Mouse (Mus musculus) hindbrain, postnatal 0 days (tissue): Measurements from ENCODE around the gene Synpo2. TPM values are rescaled to one million over a fixed set of nuclear protein-coding genes. Genes with fewer than 3 reads are reported as not detected.

Experiments
- ATAC-seq: fragments of 200-750 bp; cut with Nextera tagmentation; 2 replicates; pipeline ENCODE4 v1.8.0; 2017; ENCODE audit warnings: mild to moderate bottlenecking, moderate TSS enrichment, moderate library complexity
- DNase-seq: peaks from one replicate; pipeline ENCODE4 v3.0.0-alpha.2; 2015; ENCODE audit warnings: low spot score
- H3K27ac ChIP-seq: fragments of 300-500 bp; sonication (generic); 2 replicates; pipeline ENCODE4 v1.5.1; 2014; ENCODE audit warnings: mild to moderate bottlenecking
- H3K27me3 ChIP-seq: fragments of 300-500 bp; sonication (generic); 2 replicates; pipeline ENCODE4 v1.6.1; 2014; ENCODE audit warnings: low read length, mixed read lengths; ENCODE audit not compliant: insufficient read depth
- H3K36me3 ChIP-seq: fragments of 300-500 bp; sonication (generic); 2 replicates; pipeline ENCODE4 v1.6.1; 2014; ENCODE audit warnings: low read length, mixed read lengths; ENCODE audit not compliant: insufficient read depth
- H3K4me1 ChIP-seq: fragments of 300-500 bp; sonication (generic); 2 replicates; pipeline ENCODE4 v1.6.1; 2014; ENCODE audit warnings: antibody characterized with exemption, low read length, mixed read lengths; ENCODE audit not compliant: insufficient read depth
- H3K4me2 ChIP-seq: fragments of 300-500 bp; sonication (generic); 2 replicates; pipeline ENCODE4 v1.6.1; 2014; ENCODE audit warnings: low read depth, mild to moderate bottlenecking, low read length, moderate library complexity, mixed read lengths
- H3K4me3 ChIP-seq: fragments of 300-500 bp; sonication (generic); 2 replicates; pipeline ENCODE4 v1.5.1; 2014; ENCODE audit warnings: low read length
- H3K9ac ChIP-seq: fragments of 300-500 bp; sonication (generic); replicated peaks from 2 replicates; pipeline ENCODE4 v1.6.1; 2014; ENCODE audit warnings: mild to moderate bottlenecking, low read length, moderate library complexity, mixed read lengths
- H3K9me3 ChIP-seq: fragments of 300-500 bp; sonication (generic); 2 replicates; pipeline ENCODE4 v1.6.1; 2016; ENCODE audit warnings: low read length, mixed read lengths
- CTCF ChIP-seq: IDR thresholded peaks from 2 replicates; pipeline ENCODE4 v1.5.1; 2016; ENCODE audit warnings: antibody characterized with exemption, control low read depth, low read depth
- WGBS: fragments of 180-500 bp; shearing (Covaris S2); extraction: QIAGEN DNeasy Blood & Tissue Kit; methylation state at CpG from one replicate; pipeline ENCODE4 v1.1.7; 2014; 5-methylcytosine and 5-hydroxymethylcytosine counted together
- polyA plus RNA-seq: library from polyadenylated mRNA; unstranded; fragments of >200 nt; fragmentation: Nextera tagmentation; extraction: Ambion mirVana; gene quantifications from 2 replicates; pipeline ENCODE4 v1.2.1, GENCODE M21; 2015
- total RNA-seq: library from RNA; depleted of rRNA; stranded (reverse); fragments of >200 nt; gene quantifications from 2 replicates; pipeline ENCODE4 v1.2.3, GENCODE M21; 2014

Synpo2 gene
- total and polyA plus RNA-seq, 2 experiments from 2014 or later, result 1.2 TPM

DNA sequence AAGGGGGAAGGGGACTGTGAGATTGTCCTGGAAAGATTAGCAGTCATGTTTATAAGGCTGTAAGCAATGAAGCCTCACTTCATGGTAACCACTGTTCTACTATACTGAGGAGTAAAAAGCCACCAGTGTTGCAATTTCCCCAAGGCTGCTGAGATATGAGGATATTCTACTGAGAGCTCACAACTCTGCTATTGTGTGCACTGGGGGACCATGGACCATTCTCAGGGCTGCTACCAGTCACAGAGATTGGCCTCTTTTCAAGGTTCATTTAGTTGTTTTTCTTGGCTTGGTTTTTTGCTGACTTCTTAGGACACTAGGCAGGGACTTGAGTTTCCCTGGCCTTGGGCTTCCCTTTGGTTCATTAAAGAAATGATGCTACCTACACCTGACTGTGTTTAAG lies 162.6 kb downstream of the Synpo2 start:
- Histone ChIP-seq H3K4me2 (no peak overlapping the region), H3K4me3 (no peak overlapping the region), H3K27ac (no peak overlapping the region; the same call in 1 of the 2 replicates), H3K4me1 (no peaks in the 10 kb centered on the region), H3K9ac (no peak overlapping the region), H3K9me3 (no peaks in the 10 kb centered on the region), H3K27me3 (no peaks in the 10 kb centered on the region), H3K36me3 (no peaks in the 10 kb centered on the region)
- ATAC-seq, result no peak
- DNase-seq, result no peak
- TF ChIP-seq CTCF, result no peak

DNA sequence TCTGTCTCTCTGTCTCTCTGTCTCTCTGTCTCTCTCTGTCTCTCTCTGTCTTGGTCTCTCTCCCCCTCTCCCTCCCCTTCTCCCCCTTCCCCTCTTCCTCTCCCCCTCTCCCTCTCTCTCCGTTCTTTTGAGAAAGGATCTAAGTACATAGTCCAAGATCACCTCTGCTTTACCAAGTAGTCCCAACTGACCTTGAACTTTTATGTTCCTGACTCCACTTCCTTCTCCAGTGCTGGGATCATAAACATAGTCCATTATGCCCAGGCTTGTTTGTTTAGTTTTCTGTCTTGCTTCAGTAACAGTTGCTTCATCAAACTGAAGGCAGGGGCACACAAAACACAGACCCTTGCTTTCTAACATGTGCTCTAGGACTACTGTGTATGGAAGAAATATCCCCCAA lies 163.5 kb downstream of the Synpo2 start:
- H3K4me1 ChIP-seq, result no peaks in the 10 kb centered on the region
- no peaks in the 10 kb centered on the region for H3K27me3 ChIP-seq
- no peak for TF ChIP-seq CTCF
- H3K4me3 ChIP-seq, result no peak overlapping the region
- ATAC-seq (no peak), DNase-seq (no peak)
- no peaks in the 10 kb centered on the region for H3K36me3 ChIP-seq
- H3K27ac ChIP-seq, result no peak overlapping the region
- H3K9me3 ChIP-seq, result no peaks in the 10 kb centered on the region
- H3K4me2 ChIP-seq, result no peak overlapping the region
- no CpG with 5 or more reads among the region's 1 CpGs for WGBS
- no peak overlapping the region for H3K9ac ChIP-seq

DNA sequence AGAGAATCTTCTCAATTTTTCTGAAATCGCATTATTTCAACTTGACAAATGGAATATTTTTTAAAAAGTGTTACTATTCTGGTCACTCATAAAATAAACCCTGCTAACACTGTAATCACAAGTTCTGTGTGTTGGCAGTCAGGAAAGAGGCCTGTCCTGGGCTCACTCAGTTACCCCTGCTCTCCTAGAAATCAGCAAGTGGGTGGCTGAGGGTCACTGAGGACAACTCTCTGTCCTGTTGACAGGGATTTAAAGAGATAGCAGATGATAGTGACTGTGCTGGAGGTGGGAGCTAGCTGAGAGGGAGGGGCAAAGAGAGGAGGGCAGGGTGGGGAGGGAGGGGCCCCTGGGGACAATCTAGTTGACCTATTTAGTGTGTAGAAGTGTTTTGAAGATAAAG lies 165.0 kb downstream of the Synpo2 start:
- Histone ChIP-seq H3K4me1 (no peaks in the 10 kb centered on the region), H3K9me3 (no peaks in the 10 kb centered on the region), H3K4me2 (no peak overlapping the region), H3K36me3 (no peaks in the 10 kb centered on the region), H3K9ac (no peak overlapping the region), H3K27ac (no peak overlapping the region), H3K4me3 (no peak overlapping the region), H3K27me3 (no peaks in the 10 kb centered on the region)
- WGBS, result 98% methylated on average over 1 of the region's 1 CpGs
- DNase-seq, result no peak
- no peak for TF ChIP-seq CTCF
- no peak for ATAC-seq

DNA sequence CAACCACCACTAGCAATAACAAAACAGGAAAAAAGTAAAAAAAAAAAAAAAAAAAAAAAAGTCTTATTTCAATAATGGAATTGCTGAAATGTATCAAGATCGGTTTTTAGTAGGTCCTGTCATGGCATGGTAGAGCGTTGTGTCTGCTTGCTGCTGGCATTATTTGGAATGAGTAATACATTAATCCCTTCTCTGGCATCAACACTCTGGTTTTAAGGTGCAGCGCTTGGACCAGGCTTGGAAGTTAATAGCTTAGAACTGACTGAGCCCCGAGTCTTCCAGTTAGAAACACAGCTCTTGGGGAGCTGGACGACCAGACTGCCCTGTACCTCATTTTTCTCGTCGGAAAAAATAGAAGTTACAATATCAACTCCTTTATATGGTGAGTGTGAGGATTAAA lies 169.1 kb downstream of the Synpo2 start:
- H3K27ac ChIP-seq, result no peak overlapping the region
- TF ChIP-seq CTCF, result no peak
- ATAC-seq, result no peak
- 95% methylated on average over 7 of the region's 7 CpGs for WGBS
- no peaks in the 10 kb centered on the region for H3K27me3 ChIP-seq
- H3K4me3 ChIP-seq, result no peak overlapping the region
- DNase-seq, result no peak
- no peak overlapping the region for H3K4me2 ChIP-seq
- no peaks in the 10 kb centered on the region for H3K4me1 ChIP-seq
- H3K36me3 ChIP-seq, result no peaks in the 10 kb centered on the region
- H3K9ac ChIP-seq, result no peak overlapping the region
- no peaks in the 10 kb centered on the region for H3K9me3 ChIP-seq

DNA sequence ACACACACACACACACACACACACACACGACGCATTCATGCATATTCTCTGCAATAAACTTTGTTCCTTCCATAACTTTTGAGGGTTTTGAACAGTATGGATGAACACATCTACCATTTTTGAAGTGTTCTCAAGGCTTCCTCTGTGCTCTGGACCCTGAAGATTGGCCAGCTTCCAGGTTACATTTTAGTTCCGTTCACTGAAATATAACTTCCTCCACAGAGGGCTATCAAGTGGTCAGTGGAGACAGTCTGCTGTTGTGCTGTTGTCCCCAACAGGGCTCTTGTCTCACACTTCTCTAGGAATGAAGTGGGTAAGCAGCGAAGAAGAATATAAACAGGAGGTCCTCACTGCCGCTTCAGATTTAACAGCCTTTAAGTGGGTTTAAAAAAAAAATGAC lies 170.5 kb downstream of the Synpo2 start:
- no peak overlapping the region for H3K4me3 ChIP-seq
- no peak overlapping the region for H3K9ac ChIP-seq
- DNase-seq (no peak), ATAC-seq (no peak)
- H3K9me3 ChIP-seq, result no peaks in the 10 kb centered on the region
- no peaks in the 10 kb centered on the region for H3K36me3 ChIP-seq
- TF ChIP-seq CTCF, result no peak
- WGBS, result 76% methylated on average over 5 of the region's 5 CpGs
- H3K4me1 ChIP-seq, result no peaks in the 10 kb centered on the region
- no peak overlapping the region for H3K4me2 ChIP-seq
- H3K27me3 ChIP-seq, result no peaks in the 10 kb centered on the region
- no peak overlapping the region for H3K27ac ChIP-seq

DNA sequence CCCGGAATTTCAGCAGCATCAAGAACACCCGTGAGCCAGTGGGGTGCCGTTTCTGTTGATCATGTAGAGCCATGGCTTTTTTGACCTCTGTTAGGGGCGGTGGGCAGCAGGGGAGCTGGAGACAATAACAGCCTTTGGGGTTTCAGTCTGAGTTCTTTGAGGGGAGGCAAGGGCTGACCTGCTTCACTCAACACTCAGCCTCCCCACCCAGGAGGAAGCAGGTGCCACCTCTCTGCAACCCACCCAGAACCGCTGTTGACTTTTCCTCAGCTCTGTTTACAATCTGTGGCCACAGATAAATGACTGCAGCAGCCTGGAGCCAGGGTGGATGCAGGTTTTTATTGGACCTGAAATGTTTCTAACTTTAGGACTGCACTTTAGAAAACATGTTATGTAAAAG lies 171.8 kb downstream of the Synpo2 start:
- no peaks in the 10 kb centered on the region for H3K36me3 ChIP-seq
- H3K27ac ChIP-seq, result no peak overlapping the region
- H3K4me1 ChIP-seq, result no peaks in the 10 kb centered on the region
- TF ChIP-seq CTCF, result no peak
- ATAC-seq (no peak), DNase-seq (no peak)
- no peaks in the 10 kb centered on the region for H3K27me3 ChIP-seq
- no peak overlapping the region for H3K4me2 ChIP-seq
- H3K9ac ChIP-seq, result no peak overlapping the region
- no peaks in the 10 kb centered on the region for H3K9me3 ChIP-seq
- WGBS, result 13% methylated on average over 5 of the region's 5 CpGs
- no peak overlapping the region for H3K4me3 ChIP-seq

DNA sequence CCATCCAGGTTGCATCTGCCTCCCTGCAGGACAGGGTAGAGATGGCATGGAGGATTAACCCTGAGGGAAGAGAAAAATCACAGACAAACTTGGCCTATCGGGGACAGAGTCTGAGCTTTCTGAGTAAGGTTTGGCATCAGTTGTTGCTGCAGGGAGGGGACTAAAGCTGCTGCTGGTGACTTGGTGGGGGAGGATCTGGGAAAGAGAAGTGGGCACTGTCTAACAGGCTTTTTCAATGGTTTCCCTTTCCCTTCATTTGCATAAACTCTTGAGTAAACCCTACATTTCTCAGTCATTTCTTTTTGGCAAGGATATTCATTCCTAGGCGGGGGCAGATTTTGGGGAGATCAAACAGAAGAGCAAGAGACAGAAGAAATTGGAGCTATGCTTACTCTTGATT lies 174.0 kb downstream of the Synpo2 start:
- no peak for TF ChIP-seq CTCF
- 66% methylated on average over 2 of the region's 2 CpGs for WGBS

DNA sequence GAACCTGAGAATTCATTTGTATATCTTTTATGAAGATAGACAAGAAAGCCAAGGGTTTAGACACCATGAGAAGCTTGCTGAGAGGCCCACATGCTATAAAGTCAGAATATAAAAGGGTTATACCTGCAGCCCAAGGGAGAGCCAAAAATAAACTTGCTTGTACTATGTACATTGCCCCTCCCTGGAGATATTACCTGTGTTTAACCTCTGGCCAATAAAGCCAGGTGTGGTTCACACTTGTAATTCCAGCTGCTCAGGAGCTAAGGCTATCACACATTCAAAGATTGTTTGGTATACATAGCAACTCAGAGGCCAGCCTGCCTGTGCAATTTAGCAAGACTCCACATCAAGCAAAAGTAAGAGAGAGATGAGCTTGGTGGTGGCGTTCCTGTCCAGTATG lies 177.1 kb downstream of the Synpo2 start:
- Histone ChIP-seq H3K27ac (no peak overlapping the region), H3K4me3 (no peak overlapping the region), H3K36me3 (no peaks in the 10 kb centered on the region), H3K9ac (no peak overlapping the region), H3K4me1 (no peaks in the 10 kb centered on the region), H3K4me2 (no peak overlapping the region), H3K27me3 (no peaks in the 10 kb centered on the region), H3K9me3 (no peaks in the 10 kb centered on the region)
- 94% methylated on average over 1 of the region's 1 CpGs for WGBS
- no peak for TF ChIP-seq CTCF
- DNase-seq (no peak), ATAC-seq (no peak)

More for the DNA sequence above, 174.0 kb downstream of the Synpo2 start:
- DNase-seq, result no peak
- no peaks in the 10 kb centered on the region for H3K9me3 ChIP-seq
- H3K27me3 ChIP-seq, result no peaks in the 10 kb centered on the region
- no peak overlapping the region for H3K4me2 ChIP-seq
- no peaks in the 10 kb centered on the region for H3K36me3 ChIP-seq
- ATAC-seq, result no peak
- H3K9ac ChIP-seq, result no peak overlapping the region
- no peaks in the 10 kb centered on the region for H3K4me1 ChIP-seq
- no peak overlapping the region for H3K4me3 ChIP-seq
- H3K27ac ChIP-seq, result no peak overlapping the region
